Mouse (Mus musculus) testis, postnatal 14 days (tissue): Measurements from ENCODE around the gene Mrpl58.

Experiments
- DNase-seq: peaks from one replicate; pipeline ENCODE4 v3.0.0; 2021; ENCODE audit warnings: low spot score

Mrpl58 gene

DNA sequence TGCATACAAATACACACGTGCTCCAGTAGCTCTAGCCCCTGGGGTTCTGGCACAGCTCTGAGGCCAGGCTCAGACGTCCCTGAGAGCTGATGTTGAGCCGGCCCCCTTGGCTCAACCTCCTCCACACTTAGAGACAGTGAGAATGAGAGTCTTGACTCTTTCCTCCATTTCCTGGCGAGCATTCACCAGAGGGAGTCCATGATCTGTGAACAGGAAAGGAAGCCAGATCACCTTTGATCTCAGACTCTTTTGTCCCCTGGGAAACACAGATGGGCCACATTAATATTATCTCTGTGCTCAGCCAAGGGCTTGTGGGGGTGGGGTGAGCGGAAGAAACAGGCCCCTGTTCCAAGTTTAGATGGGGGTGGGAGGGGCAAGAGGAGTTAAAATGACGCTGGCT lies 53.9 kb downstream of the Mrpl58 start:
- no peak for DNase-seq

DNA sequence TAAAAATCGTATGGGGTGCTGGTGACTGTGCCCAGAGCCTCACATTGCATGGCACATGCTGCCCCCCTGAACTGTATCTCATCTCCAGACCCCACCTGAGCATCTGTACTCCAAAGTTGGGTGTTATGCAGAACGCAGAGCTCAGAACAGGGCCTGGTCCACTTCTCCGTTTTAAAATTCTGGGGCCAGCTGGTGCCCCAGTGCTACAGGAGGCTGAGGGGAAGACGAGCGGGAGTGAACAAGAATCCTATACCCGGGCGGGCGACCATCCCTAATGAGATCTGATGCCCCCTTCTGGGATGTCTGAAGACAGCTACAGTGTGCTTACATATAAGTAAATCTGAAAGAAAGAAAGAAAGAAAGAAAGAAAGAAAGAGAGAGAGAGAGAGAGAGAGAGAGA lies 57.4 kb downstream of the Mrpl58 start:
- DNase-seq, result no peak

GRCm38 (mm10) chr11:115461846-115462242 lies 58.3 kb downstream of the Mrpl58 start:
- DNase-seq, result no peak
